Mouse (Mus musculus) intestine, postnatal 0 days (tissue): ENCODE data around the gene Kcnb1. TPM values are rescaled to one million over a fixed set of nuclear protein-coding genes. Genes with fewer than 3 reads are reported as not detected.

Source experiments
- ATAC-seq: fragments of 200-750 bp; cut with Nextera tagmentation; 2 replicates; pipeline ENCODE4 v1.8.0; 2017; ENCODE audit warnings: mild to moderate bottlenecking, moderate TSS enrichment, moderate library complexity
- H3K27ac ChIP-seq: fragments of 300-500 bp; sonication (generic); 2 replicates; pipeline ENCODE4 v1.5.1; 2014; ENCODE audit warnings: mild to moderate bottlenecking, low read depth, low read length, moderate library complexity
- H3K27me3 ChIP-seq: fragments of 300-500 bp; sonication (generic); replicated peaks from 2 replicates; pipeline ENCODE4 v1.6.1; 2014; ENCODE audit warnings: low read length, mixed read lengths; ENCODE audit not compliant: control insufficient read depth, insufficient read depth
- H3K36me3 ChIP-seq: fragments of 300-500 bp; sonication (generic); 2 replicates; pipeline ENCODE4 v1.6.1; 2014; ENCODE audit warnings: mild to moderate bottlenecking, moderate library complexity; ENCODE audit not compliant: control insufficient read depth, insufficient read depth
- H3K4me1 ChIP-seq: fragments of 300-500 bp; sonication (generic); replicated peaks from 2 replicates; pipeline ENCODE4 v1.6.1; 2014; ENCODE audit warnings: antibody characterized with exemption, low read length, mixed read lengths; ENCODE audit not compliant: control insufficient read depth, insufficient read depth
- H3K4me2 ChIP-seq: fragments of 300-500 bp; sonication (generic); replicated peaks from 2 replicates; pipeline ENCODE4 v1.6.1; 2014; ENCODE audit warnings: low read depth, mild to moderate bottlenecking, moderate library complexity
- H3K4me3 ChIP-seq: fragments of 300-500 bp; sonication (generic); 2 replicates; pipeline ENCODE4 v1.5.1; 2014; ENCODE audit warnings: low read depth, low read length
- H3K9ac ChIP-seq: fragments of 300-500 bp; sonication (generic); 2 replicates; pipeline ENCODE4 v1.6.1; 2014; ENCODE audit warnings: mild to moderate bottlenecking, low read depth, low read length
- H3K9me3 ChIP-seq: fragments of 300-500 bp; sonication (generic); 2 replicates; pipeline ENCODE4 v1.6.1; 2016; ENCODE audit warnings: mixed run types; ENCODE audit not compliant: control insufficient read depth
- CTCF ChIP-seq: sonication (generic); IDR thresholded peaks from 2 replicates; pipeline ENCODE4 v1.5.1; 2016; ENCODE audit warnings: low read depth, mild to moderate bottlenecking, control low read depth, antibody characterized with exemption, moderate library complexity
- WGBS: fragments of 180-500 bp; shearing (Covaris S2); extraction: QIAGEN DNeasy Blood & Tissue Kit; methylation state at CpG from one replicate; pipeline ENCODE4 v1.1.7; 2014; 5-methylcytosine and 5-hydroxymethylcytosine counted together
- polyA plus RNA-seq: library from polyadenylated mRNA; unstranded; fragments of >200 nt; fragmentation: Nextera tagmentation; extraction: Ambion mirVana; gene quantifications from 2 replicates; pipeline ENCODE4 v1.2.1, GENCODE M21; 2015

Kcnb1 gene
- polyA plus RNA-seq, 1 experiment from 2014 or later: 1.1 TPM

DNA sequence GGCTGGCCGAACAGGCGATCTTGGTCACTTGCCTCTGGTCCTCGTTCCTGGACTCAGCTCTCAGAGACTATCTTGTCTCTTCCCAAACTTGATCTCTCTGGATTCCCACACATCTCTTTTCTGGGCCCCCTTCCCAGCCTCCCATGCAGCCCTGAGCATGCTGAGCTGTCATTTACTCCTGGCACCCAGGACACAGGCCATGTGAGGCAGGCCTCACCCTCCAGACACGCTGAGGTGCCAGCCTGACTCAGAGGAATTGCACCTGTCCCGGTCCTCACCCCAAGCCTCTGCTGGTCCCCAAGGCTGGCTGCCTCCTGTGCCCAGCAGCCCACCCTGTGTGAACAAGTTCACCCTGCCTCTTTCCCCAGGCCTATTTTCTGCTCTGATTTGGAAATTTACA, 2.8 kb downstream of the Kcnb1 start:
- Histone ChIP-seq H3K4me3 (no peak overlapping the region), H3K27ac (no peak overlapping the region), H3K4me2 (no peak overlapping the region), H3K36me3 (no peaks in the 10 kb centered on the region), H3K9me3 (no peaks in the 10 kb centered on the region), H3K4me1 (no peaks in the 10 kb centered on the region; the same call in 1 of the 2 replicates), H3K27me3 (peaks cover 26% of the 10 kb centered on the region), H3K9ac (no peak overlapping the region)
- TF ChIP-seq CTCF: no peak
- no peak for ATAC-seq
- WGBS: 90% methylated on average over 5 of the region's 5 CpGs

DNA sequence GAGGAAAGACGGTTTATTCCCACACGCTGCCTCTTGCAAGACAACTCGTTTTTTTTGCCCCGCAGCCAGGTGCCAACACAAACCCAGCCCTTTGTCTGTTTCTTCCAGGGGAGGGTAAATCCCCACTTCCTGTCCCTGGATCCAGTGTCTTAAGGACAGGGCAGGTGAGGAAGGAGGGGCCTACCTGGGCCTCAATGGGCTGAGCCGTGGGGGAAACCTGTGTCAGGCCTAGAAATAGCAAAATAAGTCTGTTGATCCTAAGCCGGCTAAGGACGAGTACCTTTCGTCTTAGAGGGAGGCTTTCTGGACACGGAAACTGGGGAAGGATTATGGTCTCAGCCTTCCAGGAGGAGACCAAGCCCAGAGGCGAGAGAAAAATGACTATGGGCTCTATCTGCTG, 3.4 kb downstream of the Kcnb1 start:
- Histone ChIP-seq H3K27me3 (peaks cover 26% of the 10 kb centered on the region), H3K4me3 (no peak overlapping the region), H3K27ac (no peak overlapping the region), H3K36me3 (no peaks in the 10 kb centered on the region), H3K4me2 (no peak overlapping the region), H3K4me1 (no peaks in the 10 kb centered on the region; the same call in 1 of the 2 replicates), H3K9ac (no peak overlapping the region), H3K9me3 (no peaks in the 10 kb centered on the region)
- no peak for TF ChIP-seq CTCF
- WGBS: 49% methylated on average over 10 of the region's 10 CpGs
- no peak for ATAC-seq

DNA sequence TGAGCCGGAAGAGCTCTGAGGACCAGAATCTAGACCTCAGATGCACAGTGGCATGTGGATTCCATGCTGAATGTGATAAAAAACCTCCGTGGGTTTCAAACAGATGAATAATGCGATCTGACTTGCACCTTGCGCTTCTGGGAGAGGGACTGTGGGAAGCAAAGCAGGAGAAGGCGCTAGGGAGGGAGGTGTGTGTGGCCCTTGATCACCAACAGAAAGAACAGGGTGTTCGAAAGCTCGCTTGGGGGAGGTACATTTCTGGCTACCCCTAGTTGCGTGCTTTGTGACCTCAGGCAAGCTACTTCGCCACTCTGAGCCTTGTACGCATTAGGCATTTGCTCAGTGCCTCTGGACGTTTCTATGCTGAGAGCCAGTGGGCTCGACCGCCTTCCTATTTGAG, 4.0 kb downstream of the Kcnb1 start:
- TF ChIP-seq CTCF: no peak
- no peaks in the 10 kb centered on the region for H3K36me3 ChIP-seq
- peaks cover 26% of the 10 kb centered on the region for H3K27me3 ChIP-seq
- no peak overlapping the region for H3K27ac ChIP-seq
- H3K9ac ChIP-seq: no peak overlapping the region
- no peak for ATAC-seq
- WGBS: 55% methylated on average over 13 of the region's 13 CpGs
- no peaks in the 10 kb centered on the region for H3K9me3 ChIP-seq
- no peak overlapping the region for H3K4me2 ChIP-seq
- no peaks in the 10 kb centered on the region; the same call in 1 of the 2 replicates for H3K4me1 ChIP-seq
- no peak overlapping the region for H3K4me3 ChIP-seq

DNA sequence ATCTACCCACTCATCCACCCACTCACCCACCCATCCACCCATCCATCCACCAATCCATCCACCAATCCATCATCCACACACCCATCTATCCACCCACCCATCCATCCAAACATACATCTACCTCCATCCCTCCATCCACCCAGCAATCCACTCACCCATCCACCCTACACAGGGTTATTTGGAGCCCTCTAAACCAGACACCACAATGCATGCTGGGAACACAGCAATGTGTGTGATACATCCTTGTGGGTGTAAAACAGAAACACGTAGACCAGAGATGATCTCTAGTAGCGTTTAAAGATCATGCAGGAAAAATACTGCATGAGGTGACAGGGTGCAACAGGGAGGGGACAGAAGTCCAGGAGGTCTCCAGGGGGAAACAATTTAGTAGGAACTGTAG, 4.5 kb downstream of the Kcnb1 start:
- no peaks in the 10 kb centered on the region; the same call in 1 of the 2 replicates for H3K4me1 ChIP-seq
- H3K9ac ChIP-seq: no peak overlapping the region
- peaks cover 23% of the 10 kb centered on the region for H3K27me3 ChIP-seq
- H3K27ac ChIP-seq: no peak overlapping the region
- no peak overlapping the region for H3K4me2 ChIP-seq
- no peaks in the 10 kb centered on the region for H3K9me3 ChIP-seq
- TF ChIP-seq CTCF: no peak
- 82% methylated on average over 2 of the region's 2 CpGs for WGBS
- ATAC-seq: no peak
- no peak overlapping the region for H3K4me3 ChIP-seq
- no peaks in the 10 kb centered on the region for H3K36me3 ChIP-seq

DNA sequence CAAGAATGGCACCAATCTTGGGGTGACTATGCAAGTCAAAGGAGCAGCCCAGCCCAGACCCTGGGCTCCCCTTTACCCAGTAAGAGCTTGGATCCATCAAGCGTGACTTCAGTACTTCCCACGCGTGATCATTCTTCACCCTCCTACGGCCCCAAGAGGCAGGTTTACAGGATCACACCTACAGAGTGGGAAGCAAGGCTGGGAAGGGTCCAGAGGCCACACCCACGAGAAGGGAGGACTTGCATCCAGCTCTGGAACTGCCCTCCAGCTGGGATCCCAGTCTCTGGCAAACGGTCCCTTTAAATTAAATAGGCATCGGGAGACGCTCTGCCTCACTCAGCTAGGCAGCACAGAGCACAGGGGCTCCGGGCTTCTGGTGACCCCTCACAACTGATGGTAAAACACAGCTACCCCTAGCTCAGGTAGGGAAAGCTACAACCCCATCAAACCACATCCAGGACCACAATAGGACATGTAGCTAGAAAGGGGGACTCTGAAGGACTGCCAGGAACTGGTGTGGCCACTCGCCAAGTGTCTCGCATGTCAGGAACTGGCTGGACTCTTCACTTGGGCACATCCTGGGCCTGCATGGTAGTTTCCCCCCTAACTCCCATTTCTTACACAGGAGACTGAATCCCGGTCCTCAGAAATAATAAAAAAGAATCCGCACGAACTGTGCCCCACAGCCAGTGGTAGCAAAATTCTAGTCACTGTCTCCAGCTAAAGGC, 8.1 kb downstream of the Kcnb1 start:
- H3K4me3 ChIP-seq: no peak overlapping the region
- no peak overlapping the region for H3K27ac ChIP-seq
- H3K36me3 ChIP-seq: no peaks in the 10 kb centered on the region
- no peak overlapping the region for H3K4me2 ChIP-seq
- TF ChIP-seq CTCF: no peak
- H3K4me1 ChIP-seq: no peaks in the 10 kb centered on the region
- WGBS: 80% methylated on average over 14 of the region's 14 CpGs
- no peak for ATAC-seq
- H3K9ac ChIP-seq: no peak overlapping the region
- H3K9me3 ChIP-seq: no peaks in the 10 kb centered on the region
- no peaks in the 10 kb centered on the region for H3K27me3 ChIP-seq

DNA sequence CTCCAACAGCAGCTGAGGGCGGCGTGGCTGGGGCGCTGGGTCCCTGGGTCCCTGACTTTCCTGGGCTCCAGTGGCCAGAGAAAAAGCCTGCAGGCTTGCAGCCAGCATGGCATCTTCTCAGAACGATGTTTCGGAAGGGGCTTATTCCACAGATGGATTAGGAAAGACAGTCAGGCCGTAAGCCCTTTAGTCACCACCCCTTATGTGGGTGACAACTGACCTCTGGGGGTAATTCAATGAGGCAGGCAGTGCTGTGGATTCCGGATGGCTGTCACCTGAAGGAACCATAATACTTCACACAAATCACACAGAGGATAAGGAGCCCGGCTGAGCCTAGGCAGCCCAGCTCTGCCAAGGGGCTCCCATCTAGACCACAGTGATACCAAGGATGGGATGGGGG, 8.9 kb downstream of the Kcnb1 start:
- no peak for ATAC-seq
- WGBS: 69% methylated on average over 8 of the region's 8 CpGs

More for the DNA sequence above, 8.9 kb downstream of the Kcnb1 start:
- H3K36me3 ChIP-seq: no peaks in the 10 kb centered on the region
- no peaks in the 10 kb centered on the region for H3K4me1 ChIP-seq
- TF ChIP-seq CTCF: no peak
- no peak overlapping the region for H3K27ac ChIP-seq
- H3K4me3 ChIP-seq: no peak overlapping the region
- H3K27me3 ChIP-seq: no peaks in the 10 kb centered on the region
- H3K9ac ChIP-seq: no peak overlapping the region
- no peaks in the 10 kb centered on the region for H3K9me3 ChIP-seq
- H3K4me2 ChIP-seq: no peak overlapping the region
